Mouse (Mus musculus) cerebellum, adult 9-10 months (tissue): ENCODE data around the gene Rsf1.

Experiments used
- DNase-seq: peaks from one replicate; pipeline ENCODE4 v3.0.0; 2022

Rsf1 gene

GRCm38 (mm10) chr7:97645060-97645459, 65.4 kb downstream of the Rsf1 start:
- no peak for DNase-seq

GRCm38 (mm10) chr7:97647656-97648055, 68.0 kb downstream of the Rsf1 start:
- DNase-seq = no peak

DNA sequence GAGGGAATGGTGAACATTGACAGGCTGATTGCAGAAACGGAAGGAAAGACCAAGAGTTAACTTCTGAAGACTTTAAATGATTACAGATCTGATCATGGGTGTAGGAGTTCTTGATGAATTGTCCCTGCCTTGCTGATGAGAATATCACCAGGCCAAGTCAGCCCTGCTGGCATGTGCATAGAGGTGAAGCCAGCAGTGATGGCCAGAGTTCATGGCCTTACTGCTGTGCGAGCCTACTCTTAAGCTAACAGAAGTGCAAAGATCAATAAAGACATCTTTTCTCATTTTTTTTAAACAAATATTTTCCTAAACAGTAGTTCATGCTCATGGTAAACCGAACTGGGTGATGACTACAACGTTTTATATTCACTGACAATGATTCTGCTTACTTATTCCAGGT, 71.0 kb downstream of the Rsf1 start:
- no peak for DNase-seq

DNA sequence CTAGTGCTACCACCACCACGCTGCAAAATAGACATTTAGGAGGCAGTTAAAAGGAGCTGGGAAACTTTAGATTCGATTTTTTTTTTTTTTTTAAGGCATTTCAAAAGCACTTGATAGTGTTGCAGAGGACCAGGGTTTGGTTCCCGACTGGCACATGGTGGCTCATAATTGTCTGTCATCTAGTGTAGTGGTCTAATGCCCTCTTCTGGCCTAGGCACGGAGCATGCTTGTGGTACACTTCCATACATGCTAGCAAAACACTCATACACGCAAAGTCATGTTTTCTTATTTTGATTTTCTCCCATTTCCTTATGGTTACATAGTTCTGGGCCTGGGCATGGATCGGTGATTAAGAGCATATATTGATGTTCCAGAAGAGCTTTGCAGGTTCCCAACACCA, 76.5 kb downstream of the Rsf1 start:
- DNase-seq = no peak

GRCm38 (mm10) chr7:97661634-97662033, 81.9 kb downstream of the Rsf1 start:
- no peak for DNase-seq

- peak; percentile 61 for DNase-seq
Observed at GRCm38 (mm10) chr7:97679239-97679638, 99.5 kb downstream of the Rsf1 start.

- no peak for DNase-seq
Observed at GRCm38 (mm10) chr7:97687831-97688230, 108.1 kb downstream of the Rsf1 start.

DNA sequence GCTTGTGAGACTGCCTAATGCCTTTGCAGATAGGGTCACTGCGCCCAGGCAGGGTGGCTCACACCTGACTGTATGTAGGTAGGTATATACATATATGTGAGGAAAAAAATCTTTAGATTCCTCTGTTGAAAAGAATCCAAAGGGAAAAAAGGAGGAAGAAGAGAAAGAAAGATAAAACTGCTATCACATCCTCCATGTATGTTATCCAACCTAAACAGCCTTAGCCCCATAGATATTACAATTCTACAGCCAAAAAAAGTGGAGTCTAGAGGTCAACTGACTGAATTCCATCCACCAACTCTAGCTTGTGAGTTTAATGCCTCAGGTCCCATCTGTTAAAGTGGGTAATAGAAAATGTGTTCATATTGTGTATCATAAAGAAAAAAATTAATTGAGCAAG, 115.8 kb downstream of the Rsf1 start:
- DNase-seq = peak; percentile 27

GRCm38 (mm10) chr7:97696133-97696505, 116.4 kb downstream of the Rsf1 start:
- no peak for DNase-seq

DNA sequence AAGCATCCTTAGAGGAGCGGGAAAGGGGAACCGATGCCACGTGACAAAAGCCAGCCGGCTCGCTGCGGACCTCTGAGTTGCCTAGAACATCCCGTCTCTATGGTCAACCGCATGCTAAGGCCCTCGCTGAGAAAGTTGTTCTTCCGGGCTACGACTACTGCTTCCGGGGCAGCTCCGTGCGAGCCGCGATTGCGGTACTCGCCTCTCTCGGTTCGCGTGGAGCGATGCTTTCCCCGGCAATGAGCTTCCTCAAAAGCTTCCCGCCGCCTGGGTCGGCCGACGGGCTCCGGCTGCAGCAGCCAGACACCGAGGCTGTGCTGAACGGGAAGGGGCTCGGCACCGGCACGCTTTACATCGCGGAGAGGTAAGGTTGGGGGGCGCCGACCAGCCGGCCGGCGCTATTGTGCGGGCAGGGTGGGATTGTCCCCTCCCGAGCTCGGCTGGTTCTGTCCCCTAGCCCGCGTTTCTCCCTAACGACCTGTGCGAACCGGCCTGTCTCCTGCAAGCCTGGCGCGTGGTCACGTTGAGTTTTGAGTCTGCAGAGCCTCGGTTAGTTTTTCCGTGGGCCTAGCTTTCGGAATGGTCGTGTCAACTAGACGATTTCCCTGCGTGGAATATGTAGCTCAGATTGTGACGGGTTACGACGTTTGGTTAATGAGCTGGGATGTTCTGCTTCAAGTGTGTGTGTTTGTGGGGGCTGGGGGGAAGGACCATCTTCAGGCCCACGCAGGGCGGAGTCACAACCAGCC, 117.0 kb downstream of the Rsf1 start, which contains the start of gene Clns1a:
Gene Clns1a (plus strand): TSS at position 129 of the 749 bp plus-strand sequence.
- peak; percentile 92 for DNase-seq

DNA sequence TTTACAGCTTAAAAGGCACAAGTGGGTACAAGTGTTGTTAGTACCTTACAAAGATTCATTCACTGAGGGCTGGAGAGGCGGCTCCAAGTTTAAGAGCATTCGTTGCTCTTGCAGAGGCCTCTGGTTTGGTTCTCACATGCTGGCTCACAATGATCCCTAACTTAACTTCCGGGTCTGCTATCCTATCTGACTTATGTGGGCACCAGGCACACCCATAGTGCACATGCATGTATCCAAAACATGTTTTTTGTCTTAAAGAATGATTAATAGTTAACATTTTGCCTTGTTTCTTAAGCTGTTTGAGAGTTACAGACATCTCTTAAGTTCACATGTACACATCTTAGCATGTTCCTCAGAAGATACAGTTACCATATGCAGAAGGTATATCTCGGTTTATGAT, 120.5 kb downstream of the Rsf1 start:
- DNase-seq = no peak

- no peak for DNase-seq
Observed at GRCm38 (mm10) chr7:97701106-97701505, 121.4 kb downstream of the Rsf1 start.

- DNase-seq = peak; percentile 53
Observed at GRCm38 (mm10) chr7:97707123-97707522, 127.4 kb downstream of the Rsf1 start.

GRCm38 (mm10) chr7:97707809-97708208, 128.1 kb downstream of the Rsf1 start:
- DNase-seq = no peak

DNA sequence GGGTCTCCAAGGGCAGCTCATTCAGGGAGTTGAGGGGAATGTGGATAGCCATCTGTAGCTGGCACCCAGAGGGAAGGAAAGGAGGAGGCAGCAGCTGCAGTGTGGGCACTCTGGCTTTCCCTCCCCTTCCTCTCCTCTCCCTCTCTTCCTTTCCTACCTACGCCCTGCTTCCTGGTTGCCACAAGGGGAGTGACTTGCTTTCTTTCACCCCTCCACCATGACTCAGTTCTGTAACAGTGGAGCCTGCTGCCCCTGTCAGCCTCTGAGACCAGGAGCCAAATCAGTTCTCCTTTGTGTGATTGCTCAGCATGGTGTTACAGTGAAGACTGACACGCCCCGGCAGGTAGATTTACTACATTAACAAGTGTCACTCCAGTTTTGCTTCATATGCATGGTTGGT, 129.5 kb downstream of the Rsf1 start:
- no peak for DNase-seq

DNA sequence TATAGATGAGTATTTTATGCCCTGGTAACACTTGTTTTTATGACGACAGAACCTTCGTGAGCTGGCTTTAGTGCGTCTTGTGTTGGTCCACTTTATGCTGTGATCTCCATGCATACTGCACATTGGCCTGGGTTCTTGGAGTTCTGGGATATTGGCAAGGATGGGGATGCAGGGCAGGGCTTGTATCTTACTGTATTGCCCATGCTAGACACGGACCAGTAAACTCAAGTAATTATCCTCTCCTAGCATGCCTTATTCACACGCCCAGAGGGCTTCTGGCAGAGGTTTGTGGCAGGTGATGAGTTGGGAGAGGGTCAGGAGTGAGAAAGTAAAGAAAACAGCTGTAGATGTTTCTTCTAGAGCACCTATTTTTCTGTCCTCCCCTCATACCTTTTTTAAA, 135.0 kb downstream of the Rsf1 start:
- no peak for DNase-seq

GRCm38 (mm10) chr7:97717326-97717725, 137.6 kb downstream of the Rsf1 start:
- no peak for DNase-seq

GRCm38 (mm10) chr7:97719078-97719477, 139.4 kb downstream of the Rsf1 start:
- no peak for DNase-seq

GRCm38 (mm10) chr7:97720109-97720508, 140.4 kb downstream of the Rsf1 start:
- no peak for DNase-seq

- no peak for DNase-seq
Observed at GRCm38 (mm10) chr7:97722278-97722918, 142.7 kb downstream of the Rsf1 start.

DNA sequence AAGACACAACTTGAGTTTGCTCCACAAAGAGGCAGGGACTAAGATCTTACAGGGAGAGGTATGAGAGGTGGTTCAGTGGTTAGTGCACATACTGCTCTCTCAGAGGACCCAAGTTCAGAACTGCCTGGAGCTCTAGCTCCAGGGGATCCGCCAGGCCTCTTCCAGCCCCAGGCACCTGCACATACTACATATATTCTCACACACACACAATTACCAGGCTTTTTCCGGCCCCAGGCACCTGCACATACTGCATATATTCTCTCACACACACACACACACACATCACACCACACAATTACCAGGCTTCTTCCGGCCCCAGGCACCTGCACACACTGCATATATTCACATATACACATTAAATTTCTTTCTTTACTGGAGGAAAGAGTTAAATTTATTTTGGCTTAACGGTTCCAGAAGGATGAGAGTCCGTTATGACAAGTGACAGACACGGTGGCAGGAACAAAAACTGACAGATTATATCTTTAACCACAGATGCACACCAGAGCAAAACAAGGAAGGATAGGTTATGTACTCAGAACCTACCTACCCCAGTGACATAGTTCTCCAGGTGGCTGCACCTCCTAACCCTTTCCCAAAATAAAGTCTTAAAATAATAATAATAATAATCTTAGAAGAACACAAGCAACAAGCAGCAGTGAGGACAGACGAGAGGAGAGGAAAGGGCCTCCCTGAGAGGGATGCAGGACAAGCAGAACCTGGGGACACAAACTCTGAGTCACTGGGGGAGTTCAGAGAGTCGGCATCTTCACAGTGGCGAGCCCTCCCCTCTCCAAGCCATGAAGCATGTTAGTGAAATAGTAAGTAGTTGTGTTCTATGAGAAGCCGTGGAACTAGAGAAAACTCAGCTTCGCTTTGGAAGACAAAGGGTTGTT, 144.2 kb downstream of the Rsf1 start:
- DNase-seq = no peak

DNA sequence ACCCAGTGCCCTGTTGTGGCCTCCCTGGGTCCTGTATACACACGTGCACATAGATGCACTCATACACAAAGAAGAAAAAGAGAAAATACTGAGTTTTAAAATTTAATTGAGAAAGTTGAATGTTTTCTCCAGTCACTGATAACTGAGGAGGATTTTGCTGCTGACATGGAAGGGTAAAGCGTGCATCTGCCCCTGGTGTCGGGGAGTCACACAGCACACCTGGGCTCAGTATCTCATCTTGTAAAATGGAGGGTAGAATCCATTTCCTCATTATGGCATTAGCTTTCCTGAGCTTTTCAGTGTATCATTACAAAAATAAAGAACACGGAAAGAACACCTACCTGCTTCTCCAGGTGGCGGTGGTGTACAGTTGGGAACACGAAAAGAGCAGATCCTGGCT, 145.7 kb downstream of the Rsf1 start:
- DNase-seq = no peak

GRCm38 (mm10) chr7:97726080-97726479, 146.4 kb downstream of the Rsf1 start:
- DNase-seq = no peak

DNA sequence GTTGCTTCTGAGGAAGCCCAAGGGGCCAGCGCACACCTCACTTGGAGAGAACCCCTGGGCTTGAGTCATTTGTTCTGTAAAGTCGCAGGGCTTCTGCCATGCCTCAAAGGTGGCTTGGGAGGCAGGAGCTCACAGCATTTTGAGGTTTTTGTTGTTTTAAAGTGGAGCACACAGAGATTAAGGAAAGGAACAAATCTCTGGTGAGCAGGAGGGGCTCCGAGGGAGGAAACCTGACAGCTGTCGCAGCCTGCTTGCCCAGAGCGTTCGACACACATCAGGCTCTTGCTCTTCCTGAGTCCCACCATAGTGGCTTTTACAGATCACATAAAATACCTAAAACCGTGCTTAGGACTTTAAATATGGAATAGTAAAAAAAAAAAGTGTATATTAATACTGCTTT, 147.1 kb downstream of the Rsf1 start:
- no peak for DNase-seq
